Mouse (Mus musculus): ENCODE measurements at regions not wholly inside any gene's neighbourhood (a gene's known extent, or its start where the extent isn't known, plus 50 kb on each side); places are given as distances from the start of the nearest gene placed in this dataset.
"Not testable (repeated sequence)": the region's sequence is repeated elsewhere in the genome, so short reads cannot be mapped to it uniquely, and the experiment has no call there.

DNA sequence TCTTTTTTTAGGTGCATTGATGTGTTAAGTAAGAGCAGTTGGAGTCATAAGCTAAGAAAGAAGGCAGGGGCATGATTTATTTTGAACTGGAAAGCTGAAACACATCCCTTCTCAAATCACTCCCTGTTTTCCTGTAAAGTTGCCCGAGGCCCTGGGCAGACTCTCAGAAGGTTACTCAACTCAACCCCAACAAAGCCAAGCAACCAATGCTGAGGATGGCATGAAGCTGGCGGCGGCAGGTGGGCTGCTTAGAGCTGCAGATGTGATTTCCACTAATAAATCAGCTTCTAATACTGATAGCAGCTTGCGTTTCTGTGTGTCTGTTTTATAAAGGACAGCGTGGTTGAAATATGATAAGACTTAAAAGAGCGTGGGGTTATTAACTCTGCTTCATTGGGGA lies 905.4 kb upstream of the 4930412O13Rik start:
- DNase-seq (ENCODE audit: low spot score): no peak
- WGBS: 58% methylated on average over 6 of the region's 6 CpGs
- H3K4me3 ChIP-seq (ENCODE audit: low read depth, low read length): no peak overlapping the region
- ATAC-seq (ENCODE audit: low FRiP score, low TSS enrichment): no peak
- no peaks in the 10 kb centered on the region for H3K36me3 ChIP-seq (ENCODE audit: control insufficient read depth, insufficient read depth, low read length)
- H3K27me3 ChIP-seq (ENCODE audit: control insufficient read depth, insufficient read depth, low read length): no peaks in the 10 kb centered on the region
- H3K27ac ChIP-seq (replicated peaks): no peak overlapping the region
- H3K9ac ChIP-seq (ENCODE audit: low read length): no peak overlapping the region
- no peaks in the 10 kb centered on the region for H3K4me1 ChIP-seq (replicated peaks; ENCODE audit: control insufficient read depth, insufficient read depth)
- H3K4me2 ChIP-seq (replicated peaks; ENCODE audit: low read depth): no peak overlapping the region
- TF ChIP-seq CTCF (IDR thresholded peaks at IDR 0.05; ENCODE audit: low read depth): no peak
- TF ChIP-seq EP300 (optimal IDR thresholded peaks at IDR 0.05): no peak
- no peaks in the 10 kb centered on the region for H3K9me3 ChIP-seq (ENCODE audit: control insufficient read depth, low read length)

- Histone ChIP-seq H3K27ac (replicated peaks) (no peak overlapping the region), H3K9ac (ENCODE audit: low read length) (no peak overlapping the region), H3K4me2 (replicated peaks; ENCODE audit: low read depth) (no peak overlapping the region), H3K4me3 (ENCODE audit: low read depth, low read length) (no peak overlapping the region), H3K27me3 (ENCODE audit: control insufficient read depth, insufficient read depth, low read length) (no peaks in the 10 kb centered on the region), H3K36me3 (ENCODE audit: control insufficient read depth, insufficient read depth, low read length) (no peaks in the 10 kb centered on the region), H3K4me1 (replicated peaks; ENCODE audit: control insufficient read depth, insufficient read depth) (no peaks in the 10 kb centered on the region), H3K9me3 (ENCODE audit: control insufficient read depth, low read length) (no peaks in the 10 kb centered on the region)
- ATAC-seq (ENCODE audit: low FRiP score, low TSS enrichment): no peak
- TF ChIP-seq CTCF (IDR thresholded peaks at IDR 0.05; ENCODE audit: low read depth): no peak
- TF ChIP-seq EP300 (optimal IDR thresholded peaks at IDR 0.05): no peak
- DNase-seq (ENCODE audit: low spot score): no peak
- 74% methylated on average over 2 of the region's 2 CpGs for WGBS
Measured at GRCm38 (mm10) chr2:9012326-9012725, 868.7 kb upstream of the 4930412O13Rik start.

GRCm38 (mm10) chr2:9033079-9033478 lies 848.0 kb upstream of the 4930412O13Rik start:
- H3K9me3 ChIP-seq (ENCODE audit: control insufficient read depth, low read length): no peaks in the 10 kb centered on the region
- H3K4me2 ChIP-seq (replicated peaks; ENCODE audit: low read depth): no peak overlapping the region
- no peaks in the 10 kb centered on the region for H3K27me3 ChIP-seq (ENCODE audit: control insufficient read depth, insufficient read depth, low read length)
- TF ChIP-seq CTCF (IDR thresholded peaks at IDR 0.05; ENCODE audit: low read depth): no peak
- TF ChIP-seq EP300 (optimal IDR thresholded peaks at IDR 0.05): peak; percentile 90
- H3K9ac ChIP-seq (ENCODE audit: low read length): no peak overlapping the region
- WGBS: 68% methylated on average over 7 of the region's 7 CpGs
- no peaks in the 10 kb centered on the region for H3K36me3 ChIP-seq (ENCODE audit: control insufficient read depth, insufficient read depth, low read length)
- H3K27ac ChIP-seq (replicated peaks): no peak overlapping the region
- ATAC-seq (ENCODE audit: low FRiP score, low TSS enrichment): no peak
- H3K4me3 ChIP-seq (ENCODE audit: low read depth, low read length): no peak overlapping the region
- no peak for DNase-seq (ENCODE audit: low spot score)
- no peaks in the 10 kb centered on the region for H3K4me1 ChIP-seq (replicated peaks; ENCODE audit: control insufficient read depth, insufficient read depth)

- H3K9ac ChIP-seq (ENCODE audit: low read length); ATAC-seq (ENCODE audit: low FRiP score, low TSS enrichment); H3K4me2 ChIP-seq (replicated peaks; ENCODE audit: low read depth); DNase-seq (ENCODE audit: low spot score); H3K27ac ChIP-seq (replicated peaks); H3K4me3 ChIP-seq (ENCODE audit: low read depth, low read length); H3K36me3 ChIP-seq (ENCODE audit: control insufficient read depth, insufficient read depth, low read length); H3K4me1 ChIP-seq (replicated peaks; ENCODE audit: control insufficient read depth, insufficient read depth); H3K27me3 ChIP-seq (ENCODE audit: control insufficient read depth, insufficient read depth, low read length); H3K9me3 ChIP-seq (ENCODE audit: control insufficient read depth, low read length): not testable (repeated sequence)
- 69% methylated on average over 17 of the region's 21 CpGs for WGBS
Measured at GRCm38 (mm10) chr2:9042355-9042754, 838.7 kb upstream of the 4930412O13Rik start.

GRCm38 (mm10) chr2:9047980-9048379 lies 833.1 kb upstream of the 4930412O13Rik start:
- Histone ChIP-seq H3K9me3 (ENCODE audit: control insufficient read depth, low read length) (no peaks in the 10 kb centered on the region), H3K9ac (ENCODE audit: low read length) (no peak overlapping the region), H3K4me1 (replicated peaks; ENCODE audit: control insufficient read depth, insufficient read depth) (no peaks in the 10 kb centered on the region), H3K27me3 (ENCODE audit: control insufficient read depth, insufficient read depth, low read length) (no peaks in the 10 kb centered on the region), H3K27ac (replicated peaks) (no peak overlapping the region), H3K4me2 (replicated peaks; ENCODE audit: low read depth) (no peak overlapping the region), H3K36me3 (ENCODE audit: control insufficient read depth, insufficient read depth, low read length) (no peaks in the 10 kb centered on the region), H3K4me3 (ENCODE audit: low read depth, low read length) (no peak overlapping the region)
- 79% methylated on average over 3 of the region's 3 CpGs for WGBS
- no peak for TF ChIP-seq CTCF (IDR thresholded peaks at IDR 0.05; ENCODE audit: low read depth)
- TF ChIP-seq EP300 (optimal IDR thresholded peaks at IDR 0.05): no peak
- DNase-seq (ENCODE audit: low spot score) (no peak), ATAC-seq (ENCODE audit: low FRiP score, low TSS enrichment) (no peak)

DNA sequence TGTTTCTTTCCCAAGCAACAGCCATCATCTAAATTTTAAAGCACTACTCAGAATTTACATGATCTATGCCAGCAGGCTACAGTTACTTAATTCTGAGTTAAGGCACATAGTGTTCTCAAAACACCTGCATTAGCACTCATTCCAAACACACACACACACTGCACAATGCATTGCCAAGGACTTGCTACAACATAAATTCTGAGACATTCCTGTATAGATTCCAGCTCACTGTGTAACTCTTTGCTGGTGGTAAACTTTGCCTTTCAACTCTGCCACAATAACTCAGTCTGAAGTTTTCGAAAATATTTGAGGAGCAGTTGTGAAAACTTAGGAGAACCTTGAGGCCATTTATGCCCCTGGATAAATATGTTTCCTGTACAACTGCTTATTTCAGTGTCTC lies 807.2 kb upstream of the 4930412O13Rik start:
- H3K9ac ChIP-seq (ENCODE audit: low read length): no peak overlapping the region
- DNase-seq (ENCODE audit: low spot score): no peak
- H3K27me3 ChIP-seq (ENCODE audit: control insufficient read depth, insufficient read depth, low read length): no peaks in the 10 kb centered on the region
- no peak overlapping the region for H3K4me3 ChIP-seq (ENCODE audit: low read depth, low read length)
- no peak overlapping the region for H3K27ac ChIP-seq (replicated peaks)
- no peaks in the 10 kb centered on the region for H3K9me3 ChIP-seq (ENCODE audit: control insufficient read depth, low read length)
- TF ChIP-seq EP300 (optimal IDR thresholded peaks at IDR 0.05): no peak
- no peak for TF ChIP-seq CTCF (IDR thresholded peaks at IDR 0.05; ENCODE audit: low read depth)
- no peak for ATAC-seq (ENCODE audit: low FRiP score, low TSS enrichment)
- no peak overlapping the region for H3K4me2 ChIP-seq (replicated peaks; ENCODE audit: low read depth)
- no peaks in the 10 kb centered on the region for H3K4me1 ChIP-seq (replicated peaks; ENCODE audit: control insufficient read depth, insufficient read depth)
- H3K36me3 ChIP-seq (ENCODE audit: control insufficient read depth, insufficient read depth, low read length): no peaks in the 10 kb centered on the region
- WGBS: 52% methylated on average over 1 of the region's 1 CpGs

All from stomach, postnatal 0 days (tissue).